Mouse (Mus musculus) bone marrow macrophage, adult 2 months (primary cell): ENCODE measurements around the gene Trmt1. TPM values are rescaled to one million over a fixed set of nuclear protein-coding genes. Genes with fewer than 3 reads are reported as not detected.

Experiments used
- H3K27ac ChIP-seq: 2 replicates; pipeline ENCODE4 v1.5.1; 2012; ENCODE audit warnings: low read depth, low read length; ENCODE audit not compliant: insufficient read depth
- H3K4me1 ChIP-seq: 2 replicates; pipeline ENCODE4 v1.6.1; 2012; ENCODE audit warnings: low read length; ENCODE audit not compliant: control insufficient read depth, insufficient read depth
- H3K4me3 ChIP-seq: 2 replicates; pipeline ENCODE4 v1.5.1; 2012; ENCODE audit warnings: mild to moderate bottlenecking, low read length, moderate library complexity; ENCODE audit not compliant: insufficient read depth
- CTCF ChIP-seq: IDR thresholded peaks from 2 replicates; pipeline ENCODE4 v1.5.1; 2012; ENCODE audit warnings: low read depth, mild to moderate bottlenecking, low read length, moderate library complexity
- POLR2A ChIP-seq: IDR thresholded peaks from 2 replicates; pipeline ENCODE4 v1.6.1; 2012; ENCODE audit warnings: mild to moderate bottlenecking, low read depth, low read length, borderline replicate concordance
- polyA plus RNA-seq: library from polyadenylated mRNA; stranded (reverse); fragments of >200 nt; gene quantifications from 2 replicates; pipeline ENCODE4 v1.2.4, GENCODE M21; 2012; ENCODE audit not compliant: missing spikeins, insufficient read depth, insufficient read length

Gene Trmt1
- polyA plus RNA-seq, 1 experiment, result 46.8 TPM

GRCm38 (mm10) chr8:84739401-84739742 is 53.3 kb downstream of the Trmt1 start:
- TF ChIP-seq CTCF (no peak), POLR2A (no peak)
- H3K4me3 ChIP-seq, result no peak overlapping the region
- peaks cover 18% of the 10 kb centered on the region for H3K4me1 ChIP-seq
- no peak overlapping the region for H3K27ac ChIP-seq

- Histone ChIP-seq H3K4me3 (no peak overlapping the region), H3K4me1 (peaks cover 31% of the 10 kb centered on the region), H3K27ac (no peak overlapping the region)
- no peak for TF ChIP-seq CTCF
- TF ChIP-seq POLR2A, result no peak
Measured at GRCm38 (mm10) chr8:84740895-84741843, 55.1 kb downstream of the Trmt1 start.

- H3K4me1 ChIP-seq, result peaks cover 31% of the 10 kb centered on the region
- H3K4me3 ChIP-seq, result no peak overlapping the region
- no peak for TF ChIP-seq CTCF
- no peak for TF ChIP-seq POLR2A
- no peak overlapping the region for H3K27ac ChIP-seq
Measured at GRCm38 (mm10) chr8:84742171-84743053, 56.3 kb downstream of the Trmt1 start.

GRCm38 (mm10) chr8:84743054-84743415 is 56.9 kb downstream of the Trmt1 start:
- Histone ChIP-seq H3K4me1 (peaks cover 27% of the 10 kb centered on the region), H3K27ac (no peak overlapping the region), H3K4me3 (no peak overlapping the region)
- no peak for TF ChIP-seq CTCF
- no peak for TF ChIP-seq POLR2A

- TF ChIP-seq CTCF, result no peak
- TF ChIP-seq POLR2A, result no peak
- Histone ChIP-seq H3K4me3 (no peak overlapping the region), H3K27ac (no peak overlapping the region), H3K4me1 (peaks cover 27% of the 10 kb centered on the region)
Measured at GRCm38 (mm10) chr8:84743517-84744420, 57.7 kb downstream of the Trmt1 start.

GRCm38 (mm10) chr8:84745032-84745925 is 59.2 kb downstream of the Trmt1 start:
- no peak overlapping the region for H3K4me3 ChIP-seq
- H3K27ac ChIP-seq, result no peak overlapping the region
- no peak for TF ChIP-seq CTCF
- TF ChIP-seq POLR2A, result no peak
- peaks cover 25% of the 10 kb centered on the region for H3K4me1 ChIP-seq

Other genes with a start within 250 kb of the Trmt1 start
- 23.3 and 24.7 TPM in 2 replicates for gene Ier2, start 23.5 kb upstream of the Trmt1 start, polyA plus RNA-seq
- 30.8 and 35.2 TPM in 2 replicates for gene Nacc1, start 1.6 kb downstream of the Trmt1 start, polyA plus RNA-seq
- gene Lyl1, start 15.2 kb downstream of the Trmt1 start, polyA plus RNA-seq, result 91.9 and 102 TPM in 2 replicates
- 1.0 and 1.1 TPM in 2 replicates for gene G430095P16Rik, start 36.7 kb downstream of the Trmt1 start, polyA plus RNA-seq
- 8.3 and 12.5 TPM in 2 replicates for gene Nfix, start 114.0 kb downstream of the Trmt1 start, polyA plus RNA-seq
- gene Dand5, start 136.5 kb downstream of the Trmt1 start, polyA plus RNA-seq, result 3.3 and 5.4 TPM in 2 replicates
- gene Gadd45gip1, start 145.2 kb downstream of the Trmt1 start, polyA plus RNA-seq, result 12.7 and 13.9 TPM in 2 replicates
- gene Rad23a, start 154.4 kb downstream of the Trmt1 start, polyA plus RNA-seq, result 49.1 and 54.0 TPM in 2 replicates
- gene Calr, start 160.6 kb downstream of the Trmt1 start, polyA plus RNA-seq, result 674 and 696 TPM in 2 replicates
- 23.1 and 30.5 TPM in 2 replicates for gene Farsa, start 170.7 kb downstream of the Trmt1 start, polyA plus RNA-seq
- 19.4 and 19.6 TPM in 2 replicates for gene Syce2, start 185.8 kb downstream of the Trmt1 start, polyA plus RNA-seq
- 13.4 and 17.6 TPM in 2 replicates for gene Gcdh, start 207.6 kb downstream of the Trmt1 start, polyA plus RNA-seq
- not detected in 2 replicates for gene Klf1, start 215.6 kb downstream of the Trmt1 start, polyA plus RNA-seq
- 109 and 119 TPM in 2 replicates for gene Dnase2a, start 222.3 kb downstream of the Trmt1 start, polyA plus RNA-seq